Mouse (Mus musculus) midbrain, postnatal 0 days (tissue): Measurements from ENCODE around the gene Malrd1. TPM values are rescaled to one million over a fixed set of nuclear protein-coding genes. Genes with fewer than 3 reads are reported as not detected.

Experiments used
- ATAC-seq: fragments of 200-750 bp; cut with Nextera tagmentation; 2 replicates; pipeline ENCODE4 v1.8.0; 2017; ENCODE audit warnings: moderate number of reproducible peaks, mild to moderate bottlenecking, moderate TSS enrichment, moderate library complexity; ENCODE audit not compliant: low FRiP score
- DNase-seq: peaks from one replicate; pipeline ENCODE4 v3.0.0-alpha.2; 2015; ENCODE audit warnings: low spot score
- H3K27ac ChIP-seq: fragments of 300-500 bp; sonication (generic); 2 replicates; pipeline ENCODE4 v1.5.1; 2014; ENCODE audit warnings: low read depth, mild to moderate bottlenecking, low read length, mixed read lengths
- H3K27me3 ChIP-seq: fragments of 300-500 bp; sonication (generic); 2 replicates; pipeline ENCODE4 v1.6.1; 2014; ENCODE audit warnings: low read length, control low read depth, mixed read lengths; ENCODE audit not compliant: insufficient read depth
- H3K36me3 ChIP-seq: fragments of 300-500 bp; sonication (generic); 2 replicates; pipeline ENCODE4 v1.6.1; 2014; ENCODE audit warnings: low read length, control low read depth, mixed read lengths; ENCODE audit not compliant: insufficient read depth
- H3K4me1 ChIP-seq: fragments of 300-500 bp; sonication (generic); 2 replicates; pipeline ENCODE4 v1.6.1; 2014; ENCODE audit warnings: mild to moderate bottlenecking, control low read depth, antibody characterized with exemption, low read length, mixed read lengths; ENCODE audit not compliant: insufficient read depth
- H3K4me2 ChIP-seq: fragments of 300-500 bp; sonication (generic); 2 replicates; pipeline ENCODE4 v1.6.1; 2014; ENCODE audit warnings: low read depth, mild to moderate bottlenecking, low read length, mixed read lengths; ENCODE audit not compliant: poor library complexity, severe bottlenecking
- H3K4me3 ChIP-seq: fragments of 300-500 bp; sonication (generic); 2 replicates; pipeline ENCODE4 v1.5.1; 2014; ENCODE audit warnings: low read depth, mild to moderate bottlenecking, low read length, moderate library complexity
- H3K9ac ChIP-seq: fragments of 300-500 bp; sonication (generic); replicated peaks from 2 replicates; pipeline ENCODE4 v1.6.1; 2014; ENCODE audit warnings: mild to moderate bottlenecking, low read length, moderate library complexity, mixed read lengths; ENCODE audit not compliant: poor library complexity, severe bottlenecking
- H3K9me3 ChIP-seq: fragments of 300-500 bp; sonication (generic); 2 replicates; pipeline ENCODE4 v1.6.1; 2016; ENCODE audit warnings: low read length, control low read depth
- CTCF ChIP-seq: IDR thresholded peaks from 2 replicates; pipeline ENCODE4 v1.5.1; 2016; ENCODE audit warnings: antibody characterized with exemption, mild to moderate bottlenecking
- WGBS: fragments of 180-500 bp; shearing (Covaris S2); extraction: QIAGEN DNeasy Blood & Tissue Kit; methylation state at CpG from one replicate; pipeline ENCODE4 v1.1.7; 2014; 5-methylcytosine and 5-hydroxymethylcytosine counted together
- polyA plus RNA-seq: library from polyadenylated mRNA; unstranded; fragments of >200 nt; fragmentation: Nextera tagmentation; extraction: Ambion mirVana; gene quantifications from 2 replicates; pipeline ENCODE4 v1.2.1, GENCODE M21; 2015
- total RNA-seq: library from RNA; depleted of rRNA; stranded (reverse); fragments of >200 nt; gene quantifications from 2 replicates; pipeline ENCODE4 v1.2.3, GENCODE M21; 2014

Gene Malrd1
- total and polyA plus RNA-seq, 2 experiments from 2014 or later: 0.05 to 0.11 TPM

DNA sequence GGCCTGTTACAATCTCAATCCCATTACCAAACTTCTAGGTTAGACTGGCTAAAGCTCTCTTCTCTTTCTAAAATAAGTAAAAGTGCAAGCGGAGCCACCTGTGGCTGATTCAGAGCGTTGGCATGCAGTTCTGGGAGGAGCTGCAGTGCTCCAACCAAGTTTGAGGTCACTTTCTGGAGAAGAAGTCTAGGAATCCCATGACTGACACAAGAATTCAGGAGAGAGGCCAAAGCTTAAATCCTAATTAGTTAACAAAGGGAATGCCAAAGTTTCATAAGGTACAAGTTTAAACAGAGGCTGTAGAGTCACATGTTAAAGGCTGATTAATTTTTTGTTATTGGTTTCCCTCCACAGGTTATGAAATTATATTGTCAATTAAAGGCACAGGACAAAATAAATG is 642.3 kb downstream of the Malrd1 start:
- Histone ChIP-seq H3K27me3 (no peaks in the 10 kb centered on the region), H3K36me3 (no peaks in the 10 kb centered on the region), H3K9me3 (no peaks in the 10 kb centered on the region), H3K4me1 (no peaks in the 10 kb centered on the region), H3K4me2 (no peak overlapping the region), H3K9ac (no peak overlapping the region), H3K27ac (no peak overlapping the region), H3K4me3 (no peak overlapping the region)
- no peak for DNase-seq
- no peak for TF ChIP-seq CTCF
- no peak for ATAC-seq
- 81% methylated on average over 2 of the region's 2 CpGs for WGBS

DNA sequence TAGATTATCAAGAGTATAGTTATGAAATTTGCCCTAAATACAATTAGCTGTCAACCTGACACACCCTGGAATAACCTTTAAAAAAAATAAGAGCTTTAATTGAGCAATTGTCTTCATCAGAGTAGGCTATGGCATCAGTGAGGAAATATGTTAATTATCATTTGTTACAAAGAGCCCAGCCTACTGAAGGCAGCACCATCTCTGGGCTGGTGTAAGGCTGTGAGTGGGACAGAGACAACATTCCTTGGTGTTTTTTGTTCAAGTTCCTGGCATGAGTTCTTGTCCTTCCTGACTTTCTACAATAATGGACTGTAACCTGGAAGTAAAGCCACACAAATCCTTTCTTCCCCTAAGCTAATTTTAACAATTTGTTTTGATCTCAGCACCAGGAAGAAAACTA is 645.8 kb downstream of the Malrd1 start:
- ATAC-seq (no peak), DNase-seq (no peak)
- no peak overlapping the region for H3K9ac ChIP-seq
- H3K36me3 ChIP-seq: no peaks in the 10 kb centered on the region
- H3K4me3 ChIP-seq: no peak overlapping the region
- no peaks in the 10 kb centered on the region for H3K27me3 ChIP-seq
- no peak for TF ChIP-seq CTCF
- no peaks in the 10 kb centered on the region for H3K9me3 ChIP-seq
- H3K27ac ChIP-seq: no peak overlapping the region
- no peaks in the 10 kb centered on the region for H3K4me1 ChIP-seq
- no peak overlapping the region for H3K4me2 ChIP-seq

DNA sequence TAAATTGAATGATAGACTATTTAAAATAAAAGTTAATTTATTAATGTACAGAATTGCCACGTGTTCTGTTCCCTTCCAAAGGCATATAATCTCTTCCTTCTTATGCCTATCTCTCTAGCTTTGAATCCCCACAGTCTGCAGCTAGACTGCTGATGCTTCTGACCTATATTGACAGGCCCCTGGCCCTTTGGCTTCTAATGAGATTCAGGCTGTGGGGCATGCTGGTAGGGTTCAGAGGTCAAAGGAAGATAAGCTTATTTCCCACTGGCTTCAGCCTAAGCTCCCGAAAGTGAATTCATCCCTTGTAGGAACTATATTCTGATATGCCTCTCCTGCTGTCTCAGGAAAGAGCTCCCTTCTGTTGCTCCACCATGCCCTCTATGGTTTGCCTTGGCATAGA is 647.1 kb downstream of the Malrd1 start:
- H3K4me1 ChIP-seq: no peaks in the 10 kb centered on the region

DNA sequence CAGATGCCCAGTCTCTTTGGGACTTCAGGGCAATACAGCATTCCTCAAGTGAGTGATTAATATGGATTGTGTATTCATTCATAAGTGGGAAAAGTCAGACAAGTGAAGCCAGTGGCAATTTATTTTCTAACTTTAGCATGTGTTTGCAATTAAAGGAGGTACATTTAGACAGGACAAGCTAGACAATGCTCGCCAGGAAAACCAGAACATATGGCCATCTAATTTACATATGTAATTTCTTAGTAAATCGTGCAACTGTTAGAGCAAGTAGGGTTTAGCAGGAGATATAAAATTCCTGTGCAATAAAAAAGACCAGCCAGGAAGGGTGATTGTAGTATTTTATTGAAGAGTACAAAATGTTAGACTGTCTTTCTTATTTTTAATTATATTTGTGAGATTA is 655.9 kb downstream of the Malrd1 start:
- H3K9me3 ChIP-seq: no peaks in the 10 kb centered on the region
- H3K4me2 ChIP-seq: no peak overlapping the region
- H3K4me1 ChIP-seq: no peaks in the 10 kb centered on the region
- no peaks in the 10 kb centered on the region for H3K27me3 ChIP-seq
- no peak for TF ChIP-seq CTCF
- no peak overlapping the region for H3K9ac ChIP-seq
- WGBS: 80% methylated on average over 2 of the region's 2 CpGs
- H3K36me3 ChIP-seq: no peaks in the 10 kb centered on the region
- no peak overlapping the region for H3K27ac ChIP-seq
- DNase-seq: no peak
- no peak overlapping the region for H3K4me3 ChIP-seq
- ATAC-seq: no peak

More for the DNA sequence above, 647.1 kb downstream of the Malrd1 start:
- Histone ChIP-seq H3K9ac (no peak overlapping the region), H3K27ac (no peak overlapping the region), H3K27me3 (no peaks in the 10 kb centered on the region), H3K4me2 (no peak overlapping the region), H3K4me3 (no peak overlapping the region), H3K36me3 (no peaks in the 10 kb centered on the region), H3K9me3 (no peaks in the 10 kb centered on the region)
- 16% methylated on average over 2 of the region's 2 CpGs for WGBS
- TF ChIP-seq CTCF: no peak
- ATAC-seq (no peak), DNase-seq (no peak)

DNA sequence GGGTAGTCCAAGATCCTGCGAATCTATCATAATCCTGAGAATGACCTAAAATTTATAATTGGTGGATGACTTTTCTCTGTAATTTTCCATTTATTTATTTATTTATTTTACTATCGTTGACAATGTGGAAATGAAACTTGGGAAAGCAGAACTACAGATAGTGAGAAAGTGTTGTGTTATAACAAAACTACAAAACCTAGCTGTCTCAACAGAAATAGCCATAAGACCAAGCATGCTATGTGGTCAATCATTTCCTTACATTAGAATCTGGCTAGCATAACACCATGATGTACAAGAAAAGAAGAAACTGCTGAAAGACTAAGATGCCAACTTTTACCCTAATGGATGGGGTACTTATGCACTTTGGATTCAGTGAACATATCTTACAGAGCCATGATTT is 656.9 kb downstream of the Malrd1 start:
- DNase-seq: no peak
- no peak overlapping the region for H3K9ac ChIP-seq

DNA sequence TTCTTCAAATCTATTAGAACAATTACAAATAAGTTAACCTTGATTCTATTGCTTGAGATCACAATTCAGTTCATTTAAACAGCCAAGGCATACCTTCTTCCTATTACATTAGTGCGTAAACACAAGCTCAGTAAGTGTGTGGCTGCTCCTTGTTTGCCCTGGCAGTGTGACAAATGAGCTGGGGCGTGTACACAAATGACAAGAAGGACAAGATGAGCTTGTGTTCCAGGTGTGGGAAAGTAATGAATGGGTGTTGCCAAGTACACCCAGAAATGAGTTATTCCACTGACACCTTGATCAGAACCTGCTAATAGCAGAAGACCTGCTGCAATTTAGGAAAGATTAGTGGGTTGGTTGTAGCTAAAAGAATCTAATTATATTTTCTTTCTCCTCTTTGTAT is 683.7 kb downstream of the Malrd1 start:
- ATAC-seq: no peak
- WGBS: 69% methylated on average over 2 of the region's 2 CpGs

More for the DNA sequence above, 656.9 kb downstream of the Malrd1 start:
- no peak for ATAC-seq
- 97% methylated on average over 2 of the region's 2 CpGs for WGBS
- Histone ChIP-seq H3K4me1 (no peaks in the 10 kb centered on the region), H3K4me2 (no peak overlapping the region), H3K27me3 (no peaks in the 10 kb centered on the region), H3K4me3 (no peak overlapping the region), H3K27ac (no peak overlapping the region), H3K36me3 (no peaks in the 10 kb centered on the region), H3K9me3 (no peaks in the 10 kb centered on the region)
- TF ChIP-seq CTCF: no peak

DNA sequence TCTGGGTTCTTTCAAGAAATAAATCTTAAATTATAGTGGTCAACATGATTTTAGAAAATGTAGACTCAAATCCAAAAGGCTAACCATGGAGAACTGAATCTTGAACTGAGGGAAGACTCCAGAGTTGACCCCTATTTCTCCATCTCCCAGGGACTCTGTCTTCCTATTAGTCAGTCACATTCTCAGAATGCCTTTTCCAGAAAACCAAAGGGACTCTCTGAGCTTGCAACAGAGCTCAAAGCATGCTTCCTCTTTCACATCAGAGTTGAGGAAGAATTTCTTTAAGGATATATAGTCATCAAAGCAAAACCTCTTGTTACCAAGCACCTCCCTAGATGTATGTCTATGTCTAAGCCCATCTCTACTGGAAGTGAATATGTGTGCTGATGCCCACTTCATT is 686.5 kb downstream of the Malrd1 start:
- no peak overlapping the region for H3K4me3 ChIP-seq
- no peak for ATAC-seq

More for the DNA sequence above, 683.7 kb downstream of the Malrd1 start:
- no peaks in the 10 kb centered on the region for H3K9me3 ChIP-seq
- H3K4me1 ChIP-seq: no peaks in the 10 kb centered on the region
- no peak for DNase-seq
- no peak overlapping the region for H3K27ac ChIP-seq
- no peaks in the 10 kb centered on the region for H3K27me3 ChIP-seq
- H3K4me3 ChIP-seq: no peak overlapping the region
- no peak for TF ChIP-seq CTCF
- H3K9ac ChIP-seq: no peak overlapping the region
- no peak overlapping the region for H3K4me2 ChIP-seq
- H3K36me3 ChIP-seq: no peaks in the 10 kb centered on the region

More for the DNA sequence above, 686.5 kb downstream of the Malrd1 start:
- TF ChIP-seq CTCF: no peak
- no peak overlapping the region for H3K27ac ChIP-seq
- H3K9ac ChIP-seq: no peak overlapping the region
- H3K27me3 ChIP-seq: no peaks in the 10 kb centered on the region
- no peak for DNase-seq
- H3K4me2 ChIP-seq: no peak overlapping the region
- no peaks in the 10 kb centered on the region for H3K36me3 ChIP-seq
- H3K4me1 ChIP-seq: no peaks in the 10 kb centered on the region
- H3K9me3 ChIP-seq: no peaks in the 10 kb centered on the region
